Mouse (Mus musculus) adrenal gland, postnatal 10 days (tissue): ENCODE measurements around the gene Plxna1. TPM values are rescaled to one million over a fixed set of nuclear protein-coding genes. Genes with fewer than 3 reads are reported as not detected.
A peak's percentile ranks its signal among the peaks of the same experiment; 100 is the strongest.

Source experiments
- DNase-seq: peaks from one replicate; pipeline ENCODE4 v3.0.0; 2021; ENCODE audit warnings: mixed read lengths
- total RNA-seq, 2 experiments: library from RNA; stranded (reverse); gene quantifications; 2 replicates each; pipeline ENCODE4 v1.2.3; 2021

Plxna1 gene
- total RNA-seq, 2 experiments from 2014 or later, result 47.7 to 56.6 TPM

DNA sequence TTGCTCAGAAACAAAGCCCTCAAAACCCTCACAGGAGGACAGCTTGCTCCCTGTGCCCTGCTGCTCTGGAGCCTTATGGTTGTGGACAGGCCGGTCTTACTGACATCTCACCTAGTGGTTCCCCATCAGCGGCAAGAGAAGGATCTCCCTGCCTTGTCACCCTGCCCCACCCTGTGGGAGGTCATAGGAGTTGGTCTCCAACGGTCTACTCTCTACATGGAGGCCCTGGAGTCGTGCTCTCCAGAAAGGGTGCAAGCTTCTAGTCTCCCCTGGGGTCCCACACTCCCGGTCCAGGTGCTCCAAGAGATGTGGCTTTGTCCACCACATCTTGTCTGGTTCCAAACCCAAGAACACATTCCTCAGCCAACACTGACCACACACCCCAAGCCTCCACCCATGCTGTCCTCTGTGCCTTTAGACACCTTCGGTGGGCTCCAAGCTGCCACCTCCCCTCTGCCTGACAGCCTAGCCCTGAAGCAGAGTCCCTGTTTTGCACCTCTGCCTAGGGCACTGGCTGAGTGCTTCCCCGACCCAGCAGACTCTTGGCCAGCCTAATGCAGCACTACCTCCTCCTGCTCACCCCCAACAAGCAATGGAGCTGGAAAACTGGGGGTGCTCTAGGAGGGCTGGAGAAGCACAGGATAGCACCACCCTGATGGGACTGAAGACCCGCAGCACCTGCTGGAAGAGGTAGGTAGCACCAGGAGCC is 1.6 kb downstream of the Plxna1 start:
- peak; percentile 33 for DNase-seq

DNA sequence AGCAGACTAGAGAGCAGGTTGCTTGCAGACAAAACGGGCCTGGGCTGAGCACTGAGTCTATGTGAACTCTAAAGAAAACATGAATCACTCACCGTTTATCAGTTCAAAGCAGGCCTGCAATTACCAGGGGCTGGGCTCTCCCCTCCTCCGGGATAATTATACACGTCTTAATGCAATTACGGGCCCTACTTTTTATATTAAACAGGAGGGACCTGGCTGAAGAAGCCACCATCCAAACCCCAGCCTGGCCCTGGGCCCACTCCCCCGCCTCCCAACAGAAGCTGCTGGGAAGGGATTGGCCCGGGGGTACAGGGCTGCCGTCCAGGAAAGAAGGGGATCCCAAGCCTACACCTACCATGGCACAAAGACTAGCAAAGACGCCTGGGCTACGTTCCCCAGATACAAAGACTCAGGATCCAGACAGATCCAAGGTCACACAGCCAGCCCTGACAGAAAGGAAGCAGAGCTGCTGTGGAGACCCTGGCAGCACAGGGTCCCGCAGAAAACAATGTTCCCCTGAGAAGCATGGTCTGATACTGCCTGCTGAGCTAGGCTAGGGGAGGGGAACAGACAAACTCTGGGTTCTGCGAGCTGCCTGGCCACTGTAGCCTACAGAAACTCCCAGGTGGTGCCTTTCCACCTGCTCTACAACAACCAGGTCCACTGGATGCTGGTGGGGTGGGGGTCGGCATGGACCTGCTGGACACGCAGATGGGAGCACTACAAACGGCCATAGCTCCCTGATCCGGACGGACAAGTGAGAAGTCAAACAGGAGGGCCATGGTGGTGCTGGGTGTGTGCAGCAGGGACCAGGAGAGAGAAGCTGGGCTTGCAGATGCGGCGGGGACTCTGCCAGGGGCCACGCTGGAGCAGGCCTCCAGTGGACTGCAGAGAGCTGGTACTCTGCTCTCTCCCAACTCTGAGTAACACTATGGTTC is 2.4 kb downstream of the Plxna1 start:
- peak; percentile 69 for DNase-seq

DNA sequence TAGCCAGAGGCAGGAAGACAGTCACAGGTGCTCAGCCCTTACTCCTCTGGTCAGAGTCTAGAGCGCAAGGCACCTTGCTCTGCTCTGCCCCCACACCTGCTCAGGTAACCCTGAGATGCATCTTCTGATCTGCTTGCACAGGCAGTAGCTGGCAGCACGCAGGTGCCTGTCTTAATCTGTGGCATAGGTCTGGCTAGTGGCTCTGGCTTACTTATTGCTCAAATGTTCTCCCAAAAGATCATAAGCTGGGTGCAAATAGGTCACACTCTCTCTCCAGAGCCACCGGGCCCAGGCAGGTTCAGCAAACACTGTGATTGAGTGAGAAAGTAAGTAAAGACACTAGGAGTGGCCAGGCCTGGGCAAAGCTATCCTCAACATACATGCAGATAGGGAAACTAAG is 3.2 kb downstream of the Plxna1 start:
- DNase-seq, result peak; percentile 28

DNA sequence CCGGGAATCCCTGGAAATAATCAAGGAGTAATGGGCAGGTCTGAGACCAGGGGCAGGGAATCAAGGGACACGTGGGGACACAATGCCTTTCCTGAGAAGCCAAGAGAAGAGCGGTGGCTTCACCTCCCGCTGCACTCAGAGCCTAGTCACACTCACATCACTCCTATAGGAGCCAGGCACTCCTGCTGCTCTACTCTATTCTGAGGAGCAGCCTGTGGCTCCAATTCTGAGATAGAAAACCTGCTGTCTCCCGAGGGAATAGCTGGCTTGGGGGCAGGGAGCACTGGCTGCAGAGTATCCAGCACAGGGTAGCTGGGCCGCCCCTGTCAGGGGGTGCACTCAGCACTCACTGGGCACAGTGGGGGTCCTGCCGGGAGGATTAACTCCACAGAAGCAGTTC is 6.8 kb downstream of the Plxna1 start:
- peak; percentile 18 for DNase-seq

DNA sequence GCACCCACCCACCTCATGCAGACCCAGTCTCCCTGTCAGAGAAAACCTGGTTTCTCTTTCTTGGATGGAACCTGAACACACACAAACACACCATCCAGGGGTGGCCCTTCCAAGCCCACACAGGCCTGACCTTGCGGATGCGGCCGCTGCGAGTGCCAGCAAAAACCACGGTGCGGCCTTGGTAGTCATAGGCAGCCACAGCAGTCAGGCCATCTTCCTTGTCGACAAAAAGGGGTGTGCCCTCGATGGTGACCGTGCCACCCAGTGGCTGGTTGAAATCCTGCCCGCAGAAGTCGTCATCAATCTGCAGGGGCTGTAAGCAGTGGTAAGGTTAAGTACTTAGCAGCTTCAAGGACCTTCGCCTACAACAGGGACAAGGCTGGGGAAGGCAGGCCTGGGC is 7.7 kb downstream of the Plxna1 start:
- DNase-seq, result peak; percentile 86

DNA sequence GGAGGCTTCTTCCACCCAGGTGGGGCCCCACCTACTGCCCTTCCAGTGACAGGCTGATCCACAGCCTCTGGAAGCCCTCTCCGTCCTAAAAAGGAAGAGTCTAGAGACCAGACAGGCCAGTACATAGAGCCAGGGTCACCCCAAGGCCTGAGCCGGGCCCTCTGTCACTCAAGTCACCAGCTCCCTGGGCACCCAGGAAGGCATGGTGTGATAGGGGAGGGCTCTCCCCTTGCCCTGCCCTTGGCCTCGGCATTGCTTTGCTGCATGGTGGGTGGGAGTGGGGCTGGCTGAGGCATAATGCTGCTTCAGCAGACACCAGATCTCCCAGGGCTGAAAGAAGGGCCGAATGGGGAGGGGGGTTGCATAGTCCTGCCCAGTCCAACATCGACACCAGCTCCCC is 8.3 kb downstream of the Plxna1 start:
- DNase-seq, result peak; percentile 63

DNA sequence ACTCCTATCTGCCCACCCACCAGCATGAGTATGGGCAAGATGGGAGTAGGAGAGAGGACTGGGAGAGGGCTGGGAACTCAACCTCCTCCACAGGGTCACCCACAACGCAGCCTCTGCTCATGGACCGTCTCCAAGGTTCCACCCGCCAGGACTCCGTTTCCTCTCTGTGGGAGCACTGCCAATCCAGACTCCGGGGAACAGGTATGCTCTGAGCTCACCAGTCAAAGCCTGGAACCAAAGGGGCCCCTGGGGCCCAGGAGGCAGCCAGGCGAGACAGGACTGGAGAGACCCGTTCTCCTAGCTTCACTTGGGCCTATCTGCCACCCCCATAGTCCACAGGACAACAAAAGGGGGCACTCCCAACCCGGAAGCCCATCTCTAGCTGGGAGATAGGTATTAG is 9.3 kb downstream of the Plxna1 start:
- peak; percentile 75 for DNase-seq

DNA sequence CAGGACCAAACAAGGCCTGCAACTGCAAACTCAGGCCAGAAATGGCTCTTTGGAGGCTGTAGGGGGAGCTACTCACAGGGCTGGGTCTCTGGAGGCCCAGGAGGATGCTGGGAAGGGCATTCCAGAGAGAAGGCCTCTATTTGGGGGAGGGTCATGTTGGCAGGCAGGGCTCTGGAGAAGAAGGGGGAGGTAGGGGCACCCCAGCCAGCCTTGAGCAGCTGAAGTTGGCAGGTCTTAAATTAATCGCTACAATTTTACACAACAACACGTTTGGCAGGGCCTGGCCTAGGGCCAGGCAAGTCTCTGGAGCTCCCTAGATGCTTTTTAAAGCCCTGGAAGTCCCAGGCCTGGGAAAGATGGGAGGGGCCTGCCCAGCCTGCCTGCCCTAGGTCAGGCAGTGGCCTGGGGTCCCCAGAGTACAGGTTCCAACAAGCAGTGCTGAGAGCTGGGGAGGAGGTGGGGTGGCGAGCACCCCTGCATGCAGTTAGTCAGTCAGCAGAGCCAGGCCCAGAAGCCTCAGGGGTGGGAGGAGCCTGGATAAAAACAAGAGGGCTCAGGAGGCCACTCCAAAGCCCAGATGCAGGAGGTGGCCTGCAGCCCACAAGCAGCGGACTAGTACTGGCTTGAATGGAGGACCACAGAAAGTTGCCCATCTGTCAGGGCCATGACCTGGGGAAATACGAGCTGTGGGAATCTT is 10.8 kb downstream of the Plxna1 start:
- DNase-seq, result peak; percentile 83

DNA sequence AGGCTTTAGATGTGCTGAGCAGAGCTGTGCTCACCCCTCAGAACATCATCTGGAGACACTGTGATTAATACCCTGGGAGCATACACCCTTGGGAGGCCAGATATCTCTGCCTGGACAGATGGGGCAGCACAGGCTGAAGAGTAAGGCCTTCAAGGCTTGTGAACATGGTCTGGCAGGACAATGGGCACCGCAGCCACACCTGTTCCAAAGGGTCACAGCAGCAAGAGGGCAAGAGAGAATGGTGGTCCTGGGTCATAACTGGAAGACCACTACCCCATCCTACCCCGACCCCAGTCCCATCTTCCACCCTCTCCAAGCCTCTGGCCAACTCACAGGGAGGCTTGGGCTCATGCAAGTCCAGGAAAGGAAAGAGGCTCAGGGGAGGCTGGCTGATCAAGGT is 11.9 kb downstream of the Plxna1 start:
- no peak for DNase-seq

DNA sequence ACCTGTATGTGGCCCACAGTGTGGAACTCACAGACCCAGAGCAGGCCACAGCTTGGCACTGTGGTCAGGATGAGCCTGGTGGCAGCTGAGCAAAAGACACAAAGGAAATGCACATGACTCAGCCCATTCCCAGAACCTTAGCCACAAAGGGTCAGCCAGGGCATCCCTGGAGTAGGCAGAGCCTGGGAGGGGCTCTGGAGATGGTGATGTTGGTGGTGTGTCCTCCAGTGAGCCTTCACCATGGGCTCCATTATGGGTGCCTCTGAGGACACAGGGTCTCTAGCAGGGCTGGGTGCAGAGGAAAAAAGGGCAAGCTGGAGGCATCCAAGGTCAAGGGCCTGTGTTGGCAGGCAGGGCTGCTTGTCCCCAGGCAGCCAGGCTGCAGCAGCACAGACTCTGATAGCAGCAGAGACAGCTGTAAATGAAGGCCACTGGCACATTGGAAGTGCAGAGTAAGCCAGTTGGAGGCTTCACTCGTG is 12.3 kb downstream of the Plxna1 start:
- DNase-seq, result peak; percentile 68

DNA sequence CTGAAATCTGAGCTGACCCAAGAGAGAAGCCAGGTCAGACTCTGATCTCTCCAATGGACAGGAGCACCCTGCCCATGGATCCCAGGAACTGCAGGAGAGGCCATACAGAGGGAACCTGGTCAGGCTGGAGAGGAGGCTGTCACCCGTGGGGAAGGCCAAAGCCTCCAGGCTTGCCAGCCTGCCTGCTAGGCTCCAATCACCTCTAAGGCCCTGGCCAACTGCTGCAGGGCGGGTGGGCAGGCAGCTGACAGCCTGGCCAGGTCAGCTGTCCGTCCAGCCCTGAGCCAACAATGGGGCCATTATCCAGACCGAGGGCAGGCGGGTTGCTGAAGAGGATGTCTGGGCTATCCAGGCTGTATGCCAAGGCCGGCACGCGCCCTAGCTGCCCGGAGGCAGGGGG is 14.1 kb downstream of the Plxna1 start:
- DNase-seq, result peak; percentile 37

DNA sequence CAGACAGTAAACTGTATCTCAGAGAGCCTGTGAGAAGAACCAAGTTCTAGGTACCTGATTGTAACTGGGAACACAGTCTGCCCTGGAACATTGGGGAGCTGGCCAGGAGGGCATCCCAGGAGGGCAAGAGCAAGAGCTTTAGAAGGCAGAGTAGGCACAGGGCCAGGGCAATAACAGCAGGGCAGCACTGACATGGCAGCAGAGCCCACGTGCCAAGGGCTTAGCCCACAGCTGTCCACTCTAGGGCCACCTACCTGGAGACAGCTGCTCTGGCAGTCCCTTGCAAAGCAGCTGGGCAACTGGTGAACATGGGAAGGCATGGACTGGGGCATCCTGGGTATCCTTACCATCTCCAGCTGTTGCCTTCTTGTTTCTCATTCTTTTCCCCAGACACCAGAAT is 14.6 kb downstream of the Plxna1 start:
- peak; percentile 78 for DNase-seq

DNA sequence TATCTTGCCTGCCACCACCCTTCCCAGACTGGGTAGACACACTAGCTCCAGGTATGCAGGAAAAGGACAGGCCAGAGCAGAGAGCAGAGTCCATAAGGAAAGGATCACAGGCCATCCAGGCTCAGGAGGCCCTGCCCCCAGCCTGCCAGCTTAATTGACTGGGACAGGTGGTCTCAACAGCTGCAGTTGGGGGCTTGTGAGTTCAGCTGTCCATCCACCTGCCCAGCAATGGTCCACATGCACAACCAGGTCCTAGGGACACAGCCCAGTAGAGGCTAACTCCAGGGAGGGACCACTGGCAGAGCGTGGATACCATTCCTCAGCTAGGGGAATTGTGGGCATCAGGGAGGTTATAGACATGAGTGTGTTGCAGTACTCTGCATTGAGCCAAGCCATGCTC is 16.6 kb downstream of the Plxna1 start:
- DNase-seq, result no peak

DNA sequence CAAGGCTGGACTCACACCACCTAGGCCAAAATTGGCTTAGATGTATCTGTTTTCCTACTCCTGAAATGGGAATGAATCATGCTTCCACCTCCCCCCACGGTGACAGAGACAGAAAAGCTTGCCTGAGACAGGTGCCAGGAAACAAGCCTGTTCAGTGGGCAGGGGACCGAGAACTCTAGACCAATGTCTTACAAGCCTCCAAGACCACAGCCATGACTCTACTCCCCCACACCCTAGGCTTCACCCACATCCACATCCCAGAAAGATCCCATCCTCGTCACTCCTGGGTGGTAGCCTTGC is 17.0 kb downstream of the Plxna1 start:
- peak; percentile 32 for DNase-seq

DNA sequence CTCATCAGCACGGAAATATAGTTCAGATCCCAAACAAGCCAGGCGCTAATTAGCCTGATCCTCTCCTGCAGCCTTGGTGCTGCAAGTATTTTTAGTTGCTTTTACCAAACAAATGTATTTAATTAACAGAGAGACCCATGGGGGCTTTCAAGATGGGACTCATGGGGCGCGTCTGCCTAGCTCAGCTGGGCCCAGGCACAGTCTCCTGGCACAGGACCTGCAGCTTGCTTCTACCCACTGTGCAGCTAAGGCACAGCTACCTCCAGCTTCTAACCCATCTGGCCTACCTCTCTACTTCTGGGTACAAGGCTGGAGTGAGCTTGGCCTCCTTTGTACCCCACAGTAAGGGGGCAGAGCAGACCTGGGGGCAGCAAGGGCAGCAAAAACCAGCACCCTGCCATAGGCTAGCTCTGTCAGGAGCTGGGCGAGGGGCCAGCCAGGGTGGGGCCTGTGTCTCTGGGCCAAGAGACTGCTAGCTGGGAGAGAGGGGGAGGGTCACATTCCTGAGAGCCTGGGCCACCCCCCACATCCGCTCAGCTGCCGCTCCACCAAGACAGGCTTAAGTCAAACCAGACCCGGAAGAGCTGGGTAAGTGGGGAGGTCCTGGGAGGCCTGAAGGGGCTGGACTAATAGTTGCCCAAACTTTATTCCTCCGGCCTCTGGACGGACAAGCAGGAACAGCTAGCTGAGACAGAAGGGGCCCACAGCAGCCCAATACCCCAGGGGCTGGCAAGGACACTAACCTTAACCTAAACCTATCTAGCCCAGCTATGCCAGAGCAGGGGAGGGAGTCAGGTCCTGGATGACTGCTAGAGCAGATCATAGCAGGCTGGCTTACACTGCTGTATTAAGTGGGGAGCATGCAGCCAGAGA is 17.6 kb downstream of the Plxna1 start:
- DNase-seq, result peak; percentile 81

DNA sequence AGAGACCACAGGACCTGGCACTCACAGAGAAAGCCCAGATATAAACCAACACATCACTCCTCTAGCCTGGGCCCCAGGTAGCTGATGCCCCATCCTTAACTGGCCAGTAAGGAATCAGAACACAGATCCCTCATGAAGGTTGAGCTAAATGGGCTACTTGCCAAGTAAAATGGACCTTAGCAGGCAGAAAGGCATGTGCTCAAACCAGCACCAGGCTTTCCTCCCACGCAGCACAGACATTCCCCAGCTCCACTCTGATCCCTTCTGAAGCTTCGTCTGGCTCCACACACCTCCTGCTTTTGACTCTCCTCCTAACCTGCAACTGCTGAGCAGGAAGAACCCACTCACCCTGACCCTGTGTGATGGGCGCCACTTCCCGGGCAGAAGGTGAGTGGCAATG is 20.4 kb downstream of the Plxna1 start:
- no peak for DNase-seq

DNA sequence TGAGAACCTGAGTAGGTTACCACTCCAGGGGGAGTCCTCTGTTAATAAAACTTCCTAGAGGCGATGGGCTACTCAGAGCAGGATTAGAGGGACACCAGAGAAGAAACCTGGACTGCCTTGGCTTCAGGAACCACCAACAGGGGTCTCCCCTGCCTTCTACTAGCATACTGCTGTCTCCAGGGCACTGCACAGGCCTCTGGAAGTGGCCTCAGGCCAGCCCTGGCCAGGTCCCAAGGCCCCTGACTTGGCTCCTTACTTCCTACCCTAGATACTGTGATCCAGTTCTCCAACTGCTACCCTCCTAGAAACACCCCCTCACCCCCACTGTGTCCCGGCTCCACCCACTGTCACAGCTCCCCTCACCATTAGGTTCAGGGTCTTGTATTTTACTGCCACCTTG is 23.0 kb downstream of the Plxna1 start:
- DNase-seq, result peak; percentile 92

DNA sequence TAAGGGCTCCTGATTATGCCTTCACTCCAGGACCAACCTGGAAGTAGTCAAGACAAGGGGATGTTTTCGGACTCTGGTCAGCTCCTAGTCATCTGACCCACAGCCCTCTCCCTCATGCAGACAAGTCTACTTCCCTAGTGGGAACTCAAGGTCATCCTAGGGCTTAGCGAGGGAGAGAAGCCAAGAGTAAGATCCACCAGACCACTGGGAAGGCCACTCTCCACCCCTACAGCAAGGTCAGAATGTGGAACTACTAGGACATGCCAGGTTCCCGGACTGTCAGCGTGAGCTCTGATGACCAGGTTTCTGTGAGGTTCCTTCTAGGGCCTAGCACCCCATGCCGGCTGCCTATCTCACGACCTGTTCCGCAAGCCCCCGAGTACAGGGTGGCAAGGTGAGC is 23.7 kb downstream of the Plxna1 start:
- peak; percentile 55 for DNase-seq

DNA sequence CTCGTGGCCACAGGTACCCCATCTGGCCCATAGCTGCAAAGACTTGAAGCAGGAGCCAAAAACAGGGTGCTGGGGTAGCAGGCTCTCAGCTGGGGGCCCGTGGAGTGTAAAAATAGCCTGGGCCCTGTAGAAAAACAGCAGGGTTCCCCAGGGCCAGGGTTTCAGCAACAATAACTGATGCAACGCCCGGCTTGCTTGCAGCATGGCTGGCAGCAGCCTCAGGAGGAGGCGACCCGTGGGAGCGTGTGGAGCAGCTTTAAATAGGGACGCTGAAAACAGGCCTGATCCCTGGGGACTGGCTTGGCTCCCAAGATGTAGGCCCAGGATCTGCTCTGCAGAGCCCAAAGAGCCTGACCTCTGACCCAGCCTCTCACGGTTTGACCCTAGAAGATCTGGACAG is 24.8 kb downstream of the Plxna1 start:
- peak; percentile 82 for DNase-seq

DNA sequence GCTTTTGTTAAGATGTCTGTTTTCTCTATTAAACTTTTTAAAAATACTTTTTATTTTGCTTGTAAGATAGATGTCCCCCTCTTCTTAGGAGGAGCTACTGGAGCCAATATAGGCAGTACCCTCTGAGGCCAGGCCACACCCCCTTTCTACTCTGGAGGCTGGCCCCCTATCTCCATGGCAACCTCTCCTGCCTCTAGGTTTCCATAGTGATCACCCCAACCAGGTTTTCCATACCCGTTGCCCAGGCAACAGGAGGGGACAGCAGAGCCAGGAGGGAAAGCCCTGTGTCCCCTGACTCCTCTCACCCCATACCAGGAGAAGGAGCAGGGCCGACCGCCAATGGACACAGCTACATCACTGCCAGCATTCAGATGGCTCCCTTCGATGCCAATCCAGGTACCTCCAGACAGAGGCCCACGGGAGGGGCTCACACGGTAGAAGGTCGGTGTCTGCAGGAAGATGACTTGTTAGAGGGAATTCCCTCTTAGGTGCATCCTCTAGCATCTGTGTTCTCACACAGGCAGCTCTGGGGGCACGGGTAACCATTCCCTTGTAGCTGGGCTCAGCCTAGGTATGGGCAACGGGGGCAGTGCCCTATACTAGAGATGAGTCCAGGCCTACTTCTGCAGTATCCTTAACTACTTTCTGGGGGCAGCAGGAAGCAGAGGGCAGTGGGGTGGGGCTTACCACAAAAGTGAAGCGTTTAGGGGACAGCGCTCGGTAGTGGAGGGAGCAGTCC is 28.3 kb downstream of the Plxna1 start:
- DNase-seq, result no peak

DNA sequence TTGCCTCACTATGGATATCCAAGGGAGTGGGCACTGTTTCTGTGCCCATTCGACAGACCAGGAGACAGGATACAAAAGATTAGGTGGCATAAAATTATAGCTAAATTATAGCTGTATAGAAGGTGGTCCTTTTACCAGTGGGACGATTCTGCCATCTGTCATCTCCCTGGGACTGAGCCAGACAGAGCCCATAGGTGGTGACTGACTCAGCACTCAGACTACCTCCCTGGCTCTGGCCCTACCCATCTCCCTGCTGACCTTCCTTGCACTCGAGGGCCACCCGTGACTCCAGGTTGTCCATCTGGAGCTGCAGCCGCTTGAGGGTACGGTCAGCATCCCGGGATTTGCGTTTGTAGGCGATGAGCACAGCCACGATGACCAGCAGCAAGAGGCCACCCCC is 31.5 kb downstream of the Plxna1 start:
- DNase-seq, result no peak
